Mouse (Mus musculus): ENCODE measurements around the gene Cnn2. TPM values are rescaled to one million over a fixed set of nuclear protein-coding genes. Genes with fewer than 3 reads are reported as not detected.

Cnn2 gene
- total and polyA plus RNA-seq, 2 experiments from 2014 or later, result 15.7 to 28.2 TPM

DNA sequence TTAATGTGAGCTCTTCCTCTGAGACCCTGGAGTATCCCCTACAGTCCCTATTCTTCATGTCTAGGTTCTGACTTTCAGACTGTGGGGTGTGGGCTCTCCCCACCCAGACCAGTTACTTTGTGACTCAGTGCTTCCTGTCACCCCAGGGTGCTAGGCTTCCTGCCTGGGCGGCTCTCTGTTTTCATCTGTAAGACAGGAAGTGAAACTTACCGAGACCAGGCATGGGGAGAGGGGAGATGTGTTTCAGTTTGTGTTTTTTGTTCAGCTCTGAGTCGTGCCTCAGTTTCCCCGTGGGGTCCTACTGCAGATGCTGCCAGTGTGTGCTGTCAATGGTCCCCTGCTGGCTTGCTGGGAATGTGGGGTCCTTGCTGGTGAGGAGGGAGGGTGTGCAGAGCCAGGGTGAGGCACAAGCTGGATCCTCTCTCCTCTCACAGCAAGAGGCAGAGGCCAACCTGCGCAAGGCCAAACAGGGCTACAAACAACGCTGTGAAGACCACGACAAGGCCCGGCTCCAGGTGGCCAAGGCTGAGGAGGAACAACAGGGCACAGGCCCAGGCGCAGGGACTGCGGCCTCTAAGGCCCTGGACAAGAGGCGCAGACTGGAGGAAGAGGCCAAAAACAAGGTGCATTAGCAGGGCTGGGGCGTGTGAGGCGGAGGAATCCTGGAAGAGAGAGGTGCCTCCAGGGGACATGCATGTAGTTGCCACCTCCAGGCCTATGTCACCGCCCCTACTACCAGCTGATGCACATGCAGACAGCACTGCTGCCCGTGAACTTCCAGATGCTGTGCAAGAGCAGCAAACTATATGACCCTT is 36.1 kb downstream of the Cnn2 start:
- WGBS, result 80% methylated on average over 15 of the region's 15 CpGs
- Histone ChIP-seq H3K9me3 (ENCODE audit: low read length) (no peaks in the 10 kb centered on the region), H3K27me3 (ENCODE audit: insufficient read depth, low read length) (peaks cover 7% of the 10 kb centered on the region; the same call in 1 of the 2 replicates), H3K27ac (ENCODE audit: low read depth, low read length) (no peak overlapping the region), H3K4me3 (ENCODE audit: low read depth, low read length) (no peak overlapping the region), H3K36me3 (ENCODE audit: insufficient read depth) (no peaks in the 10 kb centered on the region), H3K4me1 (ENCODE audit: insufficient read depth) (no peaks in the 10 kb centered on the region), H3K4me2 (ENCODE audit: low read depth) (no peak overlapping the region), H3K9ac (no peak overlapping the region)
- TF ChIP-seq CTCF (IDR thresholded peaks at IDR 0.05; ENCODE audit: low read depth), result no peak
- no peak for DNase-seq
- no peak for ATAC-seq

DNA sequence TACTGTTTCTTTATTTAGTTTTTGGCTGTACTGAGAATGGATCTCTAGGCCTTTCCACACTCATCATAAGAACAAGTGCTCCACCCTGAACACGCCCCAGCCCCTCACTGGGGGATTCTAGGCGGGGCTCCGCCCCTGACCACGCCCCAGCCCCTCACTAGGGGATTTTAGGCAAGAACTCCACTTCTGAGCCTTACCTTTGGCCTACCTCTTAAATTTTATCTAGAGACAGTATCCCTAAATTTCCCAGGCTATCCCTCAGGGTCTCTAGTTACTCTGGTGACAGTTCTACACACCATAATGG is 36.6 kb downstream of the Cnn2 start:
- Histone ChIP-seq H3K9ac (no peak overlapping the region), H3K4me2 (ENCODE audit: low read depth) (no peak overlapping the region), H3K4me3 (ENCODE audit: low read depth, low read length) (no peak overlapping the region), H3K36me3 (ENCODE audit: insufficient read depth) (no peaks in the 10 kb centered on the region), H3K27ac (ENCODE audit: low read depth, low read length) (no peak overlapping the region), H3K9me3 (ENCODE audit: low read length) (no peaks in the 10 kb centered on the region), H3K4me1 (ENCODE audit: insufficient read depth) (no peaks in the 10 kb centered on the region), H3K27me3 (ENCODE audit: insufficient read depth, low read length) (peaks cover 7% of the 10 kb centered on the region; the same call in 1 of the 2 replicates)
- TF ChIP-seq CTCF (IDR thresholded peaks at IDR 0.05; ENCODE audit: low read depth), result no peak
- no peak for ATAC-seq
- DNase-seq, result no peak
- WGBS, result 39% methylated on average over 4 of the region's 4 CpGs

DNA sequence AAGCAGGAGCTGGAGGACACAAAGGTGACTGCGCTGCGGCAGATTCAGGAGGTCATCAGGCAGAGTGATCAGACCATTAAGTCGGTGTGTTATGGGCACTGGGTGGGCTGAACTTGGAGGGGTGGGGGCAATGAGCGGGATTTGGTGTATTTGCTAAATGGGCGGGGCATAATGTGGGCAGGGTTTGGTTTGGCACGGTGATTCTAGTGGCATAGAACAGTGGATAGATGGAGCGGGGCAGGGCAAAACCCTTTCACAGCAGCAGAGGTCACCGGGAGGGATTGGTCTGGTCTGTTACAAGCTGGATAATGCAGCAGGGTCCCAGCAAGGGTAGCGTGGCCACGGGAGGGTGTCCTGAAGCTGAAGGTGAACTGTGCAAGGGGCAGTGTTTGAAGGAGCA is 37.1 kb downstream of the Cnn2 start:
- no peak overlapping the region for H3K4me2 ChIP-seq (ENCODE audit: low read depth)
- no peak overlapping the region for H3K4me3 ChIP-seq (ENCODE audit: low read depth, low read length)
- H3K9ac ChIP-seq, result no peak overlapping the region
- DNase-seq (no peak), ATAC-seq (no peak)
- H3K4me1 ChIP-seq (ENCODE audit: insufficient read depth), result no peaks in the 10 kb centered on the region
- no peaks in the 10 kb centered on the region for H3K36me3 ChIP-seq (ENCODE audit: insufficient read depth)
- TF ChIP-seq CTCF (IDR thresholded peaks at IDR 0.05; ENCODE audit: low read depth), result no peak
- WGBS, result 84% methylated on average over 10 of the region's 10 CpGs
- 0 out of 2 replicates have a peak, but pooled peaks cover 2% of the 10 kb centered on the region for H3K27me3 ChIP-seq (ENCODE audit: insufficient read depth, low read length)
- H3K9me3 ChIP-seq (ENCODE audit: low read length), result no peaks in the 10 kb centered on the region
- no peak overlapping the region for H3K27ac ChIP-seq (ENCODE audit: low read depth, low read length)

DNA sequence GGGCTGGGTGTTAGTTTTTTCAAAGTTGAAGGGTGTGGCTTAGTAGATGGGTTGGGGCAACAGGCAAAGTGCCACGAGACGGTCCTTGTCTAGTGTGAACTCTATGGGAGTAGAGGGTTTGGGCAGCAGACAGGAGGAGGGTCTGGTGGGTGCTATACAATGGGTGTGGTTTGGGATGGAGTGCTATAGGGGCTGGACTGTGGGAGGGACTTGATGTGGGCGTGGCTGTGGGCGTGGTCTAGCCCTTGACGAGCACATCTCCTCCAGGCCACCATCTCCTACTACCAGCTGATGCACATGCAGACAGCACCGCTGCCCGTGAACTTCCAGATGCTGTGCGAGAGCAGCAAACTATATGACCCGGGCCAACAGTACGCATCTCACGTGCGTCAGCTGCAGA is 37.5 kb downstream of the Cnn2 start:
- WGBS, result 68% methylated on average over 12 of the region's 12 CpGs
- Histone ChIP-seq H3K4me2 (ENCODE audit: low read depth) (no peak overlapping the region), H3K27me3 (ENCODE audit: insufficient read depth, low read length) (no peaks in the 10 kb centered on the region), H3K4me3 (ENCODE audit: low read depth, low read length) (no peak overlapping the region), H3K9me3 (ENCODE audit: low read length) (no peaks in the 10 kb centered on the region), H3K9ac (no peak overlapping the region), H3K4me1 (ENCODE audit: insufficient read depth) (no peaks in the 10 kb centered on the region), H3K27ac (ENCODE audit: low read depth, low read length) (no peak overlapping the region), H3K36me3 (ENCODE audit: insufficient read depth) (no peaks in the 10 kb centered on the region)
- TF ChIP-seq CTCF (IDR thresholded peaks at IDR 0.05; ENCODE audit: low read depth), result no peak
- ATAC-seq (no peak), DNase-seq (no peak)

DNA sequence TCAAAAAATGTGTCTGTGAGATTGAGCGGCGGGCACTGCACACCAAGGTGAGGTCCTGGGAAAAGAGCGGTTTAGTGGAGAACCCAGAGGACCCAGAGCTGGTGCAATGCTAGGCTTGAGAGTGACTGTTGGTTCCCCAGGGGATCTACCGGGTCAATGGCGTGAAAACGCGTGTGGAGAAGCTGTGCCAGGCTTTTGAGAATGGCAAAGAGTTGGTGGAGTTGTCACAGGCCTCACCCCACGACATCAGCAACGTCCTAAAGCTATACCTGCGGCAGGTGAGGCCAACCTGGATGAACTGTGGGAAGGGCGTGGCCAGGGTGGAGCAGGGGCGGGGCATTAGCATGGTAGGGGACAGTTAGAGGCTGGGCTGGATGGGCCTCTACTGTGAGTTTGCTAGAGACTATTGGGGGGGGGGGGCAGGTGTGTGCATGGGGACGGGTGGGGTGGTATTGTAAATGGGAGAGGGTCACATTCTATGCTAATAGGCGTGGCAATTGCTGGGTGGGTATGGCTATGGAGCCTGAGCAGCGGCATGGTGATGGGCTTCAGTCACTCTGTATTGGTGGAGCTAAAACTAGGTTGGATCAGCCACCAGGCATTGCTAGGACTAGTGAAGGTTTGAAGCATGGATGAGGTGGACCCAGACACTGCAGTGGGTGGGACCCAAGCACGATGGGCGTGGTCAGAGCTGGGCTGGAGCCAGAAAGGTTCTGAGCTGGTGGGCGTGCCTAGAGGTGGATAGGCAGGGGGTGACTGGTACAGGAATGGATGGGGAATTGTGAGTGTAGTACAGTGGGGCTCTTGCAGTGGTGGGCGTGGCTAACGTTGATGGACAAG is 39.5 kb downstream of the Cnn2 start:
- 77% methylated on average over 20 of the region's 20 CpGs for WGBS
- H3K36me3 ChIP-seq (ENCODE audit: insufficient read depth), result no peaks in the 10 kb centered on the region
- no peak for DNase-seq

DNA sequence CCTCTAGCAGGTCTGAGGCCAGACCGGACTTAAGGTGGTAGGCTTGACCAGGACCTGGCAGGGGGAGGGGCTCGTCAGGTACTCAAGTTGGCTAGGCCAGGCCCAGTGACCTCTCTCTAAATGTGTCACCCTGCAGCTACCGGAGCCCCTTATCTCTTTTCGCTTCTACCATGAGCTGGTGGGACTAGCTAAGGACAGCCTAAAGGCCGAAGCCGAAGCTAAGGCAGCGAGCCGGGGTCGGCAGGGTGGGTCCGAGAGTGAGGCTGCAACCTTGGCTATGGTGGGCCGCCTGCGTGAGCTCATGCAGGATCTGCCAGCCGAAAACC is 40.1 kb downstream of the Cnn2 start:
- TF ChIP-seq CTCF (IDR thresholded peaks at IDR 0.05; ENCODE audit: low read depth), result no peak
- H3K36me3 ChIP-seq (ENCODE audit: insufficient read depth), result no peaks in the 10 kb centered on the region
- no peak overlapping the region for H3K4me3 ChIP-seq (ENCODE audit: low read depth, low read length)
- ATAC-seq (no peak), DNase-seq (no peak)
- H3K27ac ChIP-seq (ENCODE audit: low read depth, low read length), result no peak overlapping the region
- no peak overlapping the region for H3K4me2 ChIP-seq (ENCODE audit: low read depth)
- no peaks in the 10 kb centered on the region for H3K4me1 ChIP-seq (ENCODE audit: insufficient read depth)
- no peak overlapping the region for H3K9ac ChIP-seq
- no peaks in the 10 kb centered on the region for H3K27me3 ChIP-seq (ENCODE audit: insufficient read depth, low read length)
- WGBS, result 92% methylated on average over 13 of the region's 13 CpGs
- H3K9me3 ChIP-seq (ENCODE audit: low read length), result no peaks in the 10 kb centered on the region

More for the DNA sequence above, 39.5 kb downstream of the Cnn2 start:
- Histone ChIP-seq H3K27me3 (ENCODE audit: insufficient read depth, low read length) (no peaks in the 10 kb centered on the region), H3K9me3 (ENCODE audit: low read length) (no peaks in the 10 kb centered on the region), H3K9ac (no peak overlapping the region), H3K27ac (ENCODE audit: low read depth, low read length) (no peak overlapping the region), H3K4me2 (ENCODE audit: low read depth) (no peak overlapping the region), H3K4me1 (ENCODE audit: insufficient read depth) (no peaks in the 10 kb centered on the region), H3K4me3 (ENCODE audit: low read depth, low read length) (no peak overlapping the region)
- no peak for TF ChIP-seq CTCF (IDR thresholded peaks at IDR 0.05; ENCODE audit: low read depth)
- ATAC-seq, result no peak

DNA sequence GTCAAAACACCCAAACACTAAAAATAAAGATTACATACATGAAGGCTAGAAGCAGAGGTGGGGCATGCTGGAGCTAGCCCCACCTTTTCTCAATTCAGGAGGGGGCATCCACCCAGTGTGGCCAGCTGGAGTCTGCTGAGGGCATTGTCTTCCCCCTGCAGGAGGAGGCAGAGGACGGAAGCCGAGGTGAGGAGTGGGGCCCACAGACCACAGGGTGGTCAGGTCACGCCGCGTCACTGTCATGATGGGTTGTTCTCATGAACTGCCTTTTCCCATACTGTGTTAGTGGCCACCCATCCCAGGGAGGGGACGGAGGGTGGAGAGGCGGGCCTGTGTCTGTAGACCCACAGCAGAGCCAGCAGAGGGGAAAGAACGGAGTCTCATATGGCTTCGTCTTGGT is 41.8 kb downstream of the Cnn2 start:
- no peaks in the 10 kb centered on the region for H3K4me1 ChIP-seq (ENCODE audit: insufficient read depth)
- WGBS, result 89% methylated on average over 9 of the region's 9 CpGs
- ATAC-seq, result no peak
- no peak overlapping the region for H3K9ac ChIP-seq
- H3K27me3 ChIP-seq (ENCODE audit: insufficient read depth, low read length), result no peaks in the 10 kb centered on the region
- no peak for TF ChIP-seq CTCF (IDR thresholded peaks at IDR 0.05; ENCODE audit: low read depth)
- no peak overlapping the region for H3K4me3 ChIP-seq (ENCODE audit: low read depth, low read length)
- no peak overlapping the region for H3K4me2 ChIP-seq (ENCODE audit: low read depth)
- H3K36me3 ChIP-seq (ENCODE audit: insufficient read depth), result peaks cover 5% of the 10 kb centered on the region
- DNase-seq, result no peak
- no peak overlapping the region for H3K27ac ChIP-seq (ENCODE audit: low read depth, low read length)
- H3K9me3 ChIP-seq (ENCODE audit: low read length), result no peaks in the 10 kb centered on the region

All from forebrain, postnatal 0 days (tissue).